Mouse (Mus musculus) MEL (cell line): Measurements from ENCODE around the gene Tbc1d16. TPM values are rescaled to one million over a fixed set of nuclear protein-coding genes. Genes with fewer than 3 reads are reported as not detected.

Experiments
- DNase-seq: peaks from one replicate; pipeline ENCODE4 v3.0.0; 2011; ENCODE audit warnings: low read depth, low spot score
- H3K27ac ChIP-seq: 2 replicates; pipeline ENCODE4 v1.5.1; 2012; ENCODE audit warnings: low read depth, mild to moderate bottlenecking, control low read depth, low read length, moderate library complexity; ENCODE audit not compliant: control insufficient read depth
- H3K27me3 ChIP-seq, 2 experiments: fragments of 150-350 bp in 1 of 2; sonication (generic) in 1 of 2; 2 replicates each; pipeline ENCODE4 v1.6.1; 2012; ENCODE audit warnings: low read length in 2 of 2, mild to moderate bottlenecking in 2 of 2, improper control_type of control experiment in 1 of 2, moderate library complexity in 1 of 2; ENCODE audit not compliant: insufficient read depth in 2 of 2, control insufficient read depth in 1 of 2
- H3K36me3 ChIP-seq, 2 experiments: 2 replicates each; pipeline ENCODE4 v1.6.1; 2012 to 2014; ENCODE audit warnings: low read length in 2 of 2, improper control_type of control experiment in 1 of 2, inconsistent platforms in 1 of 2, mild to moderate bottlenecking in 1 of 2; ENCODE audit not compliant: insufficient read depth in 2 of 2, control insufficient read depth in 1 of 2
- H3K4me1 ChIP-seq, 2 experiments: fragments of 150-350 bp in 1 of 2; sonication (generic) in 1 of 2; 2 replicates each; pipeline ENCODE4 v1.6.1; 2012; ENCODE audit warnings: low read length in 2 of 2, improper control_type of control experiment in 1 of 2, mild to moderate bottlenecking in 1 of 2; ENCODE audit not compliant: insufficient read depth in 2 of 2, control insufficient read depth in 1 of 2
- H3K4me3 ChIP-seq, 2 experiments: fragments of 150-350 bp in 1 of 2; sonication (generic) in 1 of 2; 2 replicates each; pipeline ENCODE4 v1.5.1; 2012; ENCODE audit warnings: low read depth in 2 of 2, low read length in 2 of 2, mild to moderate bottlenecking in 2 of 2, moderate library complexity in 2 of 2, control low read depth in 1 of 2, improper control_type of control experiment in 1 of 2; ENCODE audit not compliant: control insufficient read depth in 1 of 2, insufficient read depth in 1 of 2
- H3K79me2 ChIP-seq: 2 replicates; pipeline ENCODE4 v1.6.1; 2012; ENCODE audit warnings: mild to moderate bottlenecking, low read length, moderate library complexity; ENCODE audit not compliant: control insufficient read depth, poor library complexity, insufficient read depth
- H3K9ac ChIP-seq: 2 replicates; pipeline ENCODE4 v1.6.1; 2012; ENCODE audit warnings: low read depth, mild to moderate bottlenecking, control low read depth, low read length, moderate library complexity; ENCODE audit not compliant: control insufficient read depth, poor library complexity, severe bottlenecking
- H3K9me3 ChIP-seq: fragments of 150-350 bp; sonication (generic); replicated peaks from 2 replicates; pipeline ENCODE4 v1.6.1; 2012; ENCODE audit warnings: mild to moderate bottlenecking, low read length, improper control_type of control experiment, moderate library complexity; ENCODE audit not compliant: insufficient read depth
- ELF1 ChIP-seq: IDR thresholded peaks from 2 replicates; pipeline ENCODE4 v1.6.1; 2014; ENCODE audit warnings: low read depth, mild to moderate bottlenecking, inconsistent platforms, low read length, improper control_type of control experiment, moderate library complexity
- GABPA ChIP-seq: IDR thresholded peaks from 2 replicates; pipeline ENCODE4 v1.6.1; 2012; ENCODE audit warnings: low read depth, mild to moderate bottlenecking, inconsistent platforms, low read length, improper control_type of control experiment, moderate library complexity
- HCFC1 ChIP-seq: IDR thresholded peaks from 2 replicates; pipeline ENCODE4 v1.6.1; 2012; ENCODE audit warnings: low read depth, mild to moderate bottlenecking, inconsistent platforms, low read length, improper control_type of control experiment, moderate library complexity
- MAX ChIP-seq: IDR thresholded peaks from 2 replicates; pipeline ENCODE4 v1.6.1; 2011; ENCODE audit warnings: low read length, improper control_type of control experiment
- MAZ ChIP-seq: IDR thresholded peaks from 2 replicates; pipeline ENCODE4 v1.6.1; 2012; ENCODE audit warnings: low read depth, mild to moderate bottlenecking, inconsistent platforms, low read length, improper control_type of control experiment
- MXI1 ChIP-seq: IDR thresholded peaks from 2 replicates; pipeline ENCODE4 v1.6.1; 2011; ENCODE audit warnings: mild to moderate bottlenecking, low read depth, low read length, improper control_type of control experiment
- POLR2A ChIP-seq, 2 experiments: IDR thresholded peaks; 2 replicates each; pipeline ENCODE4 v1.6.1; 2011 to 2012; ENCODE audit warnings: low read length in 2 of 2, mild to moderate bottlenecking in 2 of 2, control low read depth in 1 of 2, improper control_type of control experiment in 1 of 2, low read depth in 1 of 2, moderate library complexity in 1 of 2; ENCODE audit not compliant: control insufficient read depth in 1 of 2, insufficient read depth in 1 of 2, poor library complexity in 1 of 2
- RAD21 ChIP-seq: IDR thresholded peaks from 2 replicates; pipeline ENCODE4 v1.6.1; 2011; ENCODE audit warnings: mild to moderate bottlenecking, low read depth, low read length, improper control_type of control experiment
- TAL1 ChIP-seq: IDR thresholded peaks from 2 replicates; pipeline ENCODE4 v1.6.1; 2012; ENCODE audit warnings: mild to moderate bottlenecking, inconsistent platforms, low read length, moderate library complexity, mixed read lengths
- USF1 ChIP-seq: IDR thresholded peaks from 2 replicates; pipeline ENCODE4 v1.6.1; 2014; ENCODE audit warnings: low read depth, mild to moderate bottlenecking, inconsistent platforms, low read length, improper control_type of control experiment, moderate library complexity
- polyA plus RNA-seq, 2 experiments: library from polyadenylated mRNA; stranded (reverse) in 1 of 2; unstranded in 1 of 2; fragments of >175 nt in 1 of 2; fragments of >200 nt in 1 of 2; gene quantifications; 2 replicates each; pipeline versions ENCODE4 v1.2.1 to v1.2.4; 2012; ENCODE audit warnings: low replicate concordance in 2 of 2, low read depth in 1 of 2; ENCODE audit not compliant: insufficient read length in 2 of 2, insufficient read depth in 1 of 2, missing spikeins in 1 of 2
- total RNA-seq: library from RNA; depleted of rRNA; stranded (reverse); fragments of 300-350 nt; gene quantifications from 2 replicates; pipeline ENCODE4 v1.2.3, GENCODE M21; 2012; rRNA removed

The Tbc1d16 gene
- total and polyA plus RNA-seq, 3 experiments, result 13.6 to 19.2 TPM; not detected in 1

GRCm38 (mm10) chr11:119098202-119098601 is 130.1 kb downstream of the Tbc1d16 start:
- H3K79me2 ChIP-seq, result no peaks in the 10 kb centered on the region
- peaks cover 12 to 15% of the 10 kb centered on the region in 2 experiments for H3K27me3 ChIP-seq
- no peaks in the 10 kb centered on the region for H3K9me3 ChIP-seq

GRCm38 (mm10) chr11:119095441-119095840 is 132.9 kb downstream of the Tbc1d16 start:
- Histone ChIP-seq H3K4me1 (0 out of 4 replicates have a peak, but pooled peaks cover 0 to 3% of the 10 kb centered on the region in 2 experiments), H3K4me3 (no peak overlapping the region), H3K27ac (no peak overlapping the region), H3K79me2 (no peaks in the 10 kb centered on the region), H3K9ac (no peak overlapping the region), H3K36me3 (no peaks in the 10 kb centered on the region), H3K9me3 (no peaks in the 10 kb centered on the region), H3K27me3 (peaks cover 8 to 13% of the 10 kb centered on the region in 2 experiments; a peak in 3 of 4 replicates)
- TF ChIP-seq USF1 (no peak), ELF1 (no peak), RAD21 (no peak), MAX (no peak), POLR2A (IDR thresholded peaks at IDR 0.05; ENCODE audit: control insufficient read depth in 1 of 2, insufficient read depth in 1 of 2, low read depth in 1 of 2, low read length in 2 of 2, poor library complexity in 1 of 2) (no peak), MXI1 (no peak), GABPA (no peak)
- no peak for DNase-seq

More at GRCm38 (mm10) chr11:119098202-119098601, 130.1 kb downstream of the Tbc1d16 start:
- Histone ChIP-seq H3K27ac (no peak overlapping the region), H3K4me1 (0 out of 4 replicates have a peak, but pooled peaks cover 0 to 3% of the 10 kb centered on the region in 2 experiments), H3K4me3 (no peak overlapping the region), H3K9ac (no peak overlapping the region), H3K36me3 (no peaks in the 10 kb centered on the region)
- TF ChIP-seq RAD21 (no peak), TAL1 (no peak), HCFC1 (no peak)
- DNase-seq, result no peak

GRCm38 (mm10) chr11:119093322-119093721 is 135.0 kb downstream of the Tbc1d16 start:
- no peak overlapping the region for H3K4me3 ChIP-seq
- H3K4me1 ChIP-seq, result 0 out of 4 replicates have a peak, but pooled peaks cover 0 to 3% of the 10 kb centered on the region in 2 experiments
- H3K9me3 ChIP-seq, result no peaks in the 10 kb centered on the region
- H3K79me2 ChIP-seq, result no peaks in the 10 kb centered on the region
- no peak overlapping the region for H3K9ac ChIP-seq
- DNase-seq, result peak; percentile 32
- H3K36me3 ChIP-seq, result no peaks in the 10 kb centered on the region
- H3K27ac ChIP-seq, result no peak overlapping the region
- H3K27me3 ChIP-seq, result peaks cover 4 to 7% of the 10 kb centered on the region in 2 experiments; a peak in 3 of 4 replicates
- no peak for TF ChIP-seq GABPA
- 0 out of 2 replicates have a peak, but pooled peaks have one; percentile 38 for TF ChIP-seq MAZ

Other genes with a start within 250 kb of the Tbc1d16 start
- not detected in 2 replicates for gene Enpp7, start 240.3 kb downstream of the Tbc1d16 start, total RNA-seq
- gene Enpp7, start 240.3 kb downstream of the Tbc1d16 start, polyA plus RNA-seq, result not detected
- gene Cbx2, start 205.5 kb downstream of the Tbc1d16 start, total RNA-seq, result 11.8 and 13.1 TPM in 2 replicates
- 10 to 100 TPM in 1 of 2 experiments, not detected in 1; 13.3 TPM for gene Cbx2, start 205.5 kb downstream of the Tbc1d16 start, polyA plus RNA-seq
- 5.3 and 5.7 TPM in 2 replicates for gene Cbx8, start 187.5 kb downstream of the Tbc1d16 start, total RNA-seq
- gene Cbx8, start 187.5 kb downstream of the Tbc1d16 start, polyA plus RNA-seq, result 10 to 100 TPM in 1 of 2 experiments, not detected in 1; 11.3 TPM
- 8.0 and 8.1 TPM in 2 replicates for gene Cbx4, start 142.3 kb downstream of the Tbc1d16 start, total RNA-seq
- 10 to 100 TPM in 1 of 2 experiments, not detected in 1; 22.6 TPM for gene Cbx4, start 142.3 kb downstream of the Tbc1d16 start, polyA plus RNA-seq
- 0.46 and 0.92 TPM in 2 replicates for gene Ccdc40, start 73 bp upstream of the Tbc1d16 start, total RNA-seq
- 1 to 10 TPM in 1 of 2 experiments, not detected in 1; 1.9 TPM for gene Ccdc40, start 73 bp upstream of the Tbc1d16 start, polyA plus RNA-seq
- gene Gaa, start 39.4 kb upstream of the Tbc1d16 start, total RNA-seq, result 51.4 and 54.1 TPM in 2 replicates
- 10 to 100 TPM in 1 of 2 experiments, not detected in 1; 85.6 TPM for gene Gaa, start 39.4 kb upstream of the Tbc1d16 start, polyA plus RNA-seq
- 509 and 608 TPM in 2 replicates for gene Eif4a3, start 71.6 kb upstream of the Tbc1d16 start, total RNA-seq
- gene Eif4a3, start 71.6 kb upstream of the Tbc1d16 start, polyA plus RNA-seq, result 100 to 1,000 TPM; 427 to 521 TPM
- gene Card14, start 79.3 kb upstream of the Tbc1d16 start, total RNA-seq, result not detected in 2 replicates
- gene Card14, start 79.3 kb upstream of the Tbc1d16 start, polyA plus RNA-seq, result not detected
- 0.12 TPM in 1 of 2 replicates, not detected in the other for gene Sgsh, start 127.0 kb upstream of the Tbc1d16 start, total RNA-seq
- under 1 TPM in 1 of 2 experiments, not detected in 1; 0.25 TPM for gene Sgsh, start 127.0 kb upstream of the Tbc1d16 start, polyA plus RNA-seq
- gene Slc26a11, start 127.1 kb upstream of the Tbc1d16 start, total RNA-seq, result not detected in 2 replicates
- under 1 TPM in 1 of 2 experiments, not detected in 1; 0.04 TPM for gene Slc26a11, start 127.1 kb upstream of the Tbc1d16 start, polyA plus RNA-seq
- gene Rnf213, start 164.6 kb upstream of the Tbc1d16 start, total RNA-seq, result 6.6 and 11.6 TPM in 2 replicates
- gene Rnf213, start 164.6 kb upstream of the Tbc1d16 start, polyA plus RNA-seq, result 10 to 100 TPM in 1 of 2 experiments, not detected in 1; 10.7 TPM